Mouse (Mus musculus) embryonic fibroblast, embryonic 13.5 days (primary cell): ENCODE data around the gene Tgif2.

Experiments used
- CTCF ChIP-seq: IDR thresholded peaks from 2 replicates; pipeline ENCODE4 v1.5.1; 2011; ENCODE audit warnings: mild to moderate bottlenecking, control low read depth, low read length, moderate library complexity, borderline replicate concordance; ENCODE audit not compliant: insufficient read depth
- POLR2A ChIP-seq: IDR thresholded peaks from 2 replicates; pipeline ENCODE4 v1.6.1; 2011; ENCODE audit warnings: low read depth, mild to moderate bottlenecking, control low read depth, low read length, moderate library complexity

- no peak for TF ChIP-seq CTCF
- no peak for TF ChIP-seq POLR2A
These were observed 48.7 kb downstream of the Tgif2 start for GRCm38 (mm10) chr2:156888490-156888889.
